Mouse (Mus musculus): Measurements from ENCODE around the gene Gm47996. TPM values are rescaled to one million over a fixed set of nuclear protein-coding genes. Genes with fewer than 3 reads are reported as not detected.
"Not testable (repeated sequence)": the region's sequence is repeated elsewhere in the genome, so short reads cannot be mapped to it uniquely, and the experiment has no call there.

Gene Gm47996
- total RNA-seq, 4 experiments from 2014 or later, result 0.36 TPM; not detected in 3

DNA sequence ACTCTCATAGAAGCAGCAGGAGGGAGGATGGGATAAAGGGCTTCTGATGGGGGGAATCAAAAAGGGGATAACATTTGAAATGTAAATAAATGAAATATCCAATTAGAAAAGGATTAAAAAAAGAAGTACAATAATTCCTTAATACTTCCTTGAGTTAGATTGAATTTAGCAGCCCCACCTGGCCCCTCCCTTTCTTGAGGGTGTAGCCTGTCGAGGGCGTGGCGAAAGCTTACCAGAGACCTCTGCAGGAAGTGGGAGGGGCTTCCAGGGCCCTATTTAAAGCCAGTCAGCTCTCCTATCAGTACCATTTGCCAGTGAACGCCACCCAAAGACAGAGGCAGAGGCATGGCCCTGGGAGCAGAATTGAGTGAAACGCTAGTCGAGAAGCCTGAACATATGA, 6.1 kb upstream of the Gm47996 start, which contains the start of gene 3110040M04Rik:
3110040M04Rik (plus strand) TSS at position 304 of the 400 bp plus-strand sequence.
- DNase-seq (ENCODE audit: low spot score in 2 of 2), result not testable (repeated sequence)

DNA sequence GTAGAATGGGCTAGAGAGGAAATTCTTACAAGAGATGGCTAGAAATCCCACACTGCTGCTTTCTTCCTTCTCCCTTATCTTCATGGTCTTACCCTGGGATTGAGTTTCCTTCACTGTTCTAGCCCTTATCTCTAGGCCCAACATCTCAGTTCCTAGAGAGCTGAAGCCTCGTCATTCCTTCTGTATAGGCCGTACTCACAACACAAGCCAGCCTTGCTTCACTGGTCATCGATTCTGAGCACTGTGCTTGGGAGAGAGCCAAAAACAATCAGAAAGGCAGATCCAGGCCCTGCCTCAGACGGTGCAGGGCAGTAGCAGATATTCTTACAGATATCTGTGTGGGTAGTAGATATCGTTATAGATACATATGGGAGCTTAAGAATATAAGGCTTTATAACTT, 1.4 kb upstream of the Gm47996 start:
- not testable (repeated sequence) for DNase-seq (ENCODE audit: low spot score in 2 of 2)

DNA sequence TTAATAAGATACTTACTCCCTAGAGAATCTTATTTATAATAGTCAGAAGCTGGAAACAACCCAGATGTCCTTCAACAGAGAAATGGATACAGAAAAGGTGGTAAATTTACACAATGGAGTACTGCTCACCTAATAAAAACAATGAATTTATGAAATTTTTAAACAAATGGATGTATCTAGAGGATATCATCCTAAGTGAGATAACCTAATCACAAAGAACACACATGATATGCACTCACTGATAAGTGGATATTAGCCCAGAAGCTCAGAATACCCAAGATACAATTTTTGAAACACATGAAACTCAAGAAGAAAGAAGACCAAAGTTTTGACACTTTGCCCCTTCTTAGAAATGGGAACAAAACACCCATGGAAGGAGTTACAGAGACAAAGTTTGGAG, 987 bp upstream of the Gm47996 start:
- DNase-seq (ENCODE audit: low spot score in 2 of 2), result not testable (repeated sequence)

DNA sequence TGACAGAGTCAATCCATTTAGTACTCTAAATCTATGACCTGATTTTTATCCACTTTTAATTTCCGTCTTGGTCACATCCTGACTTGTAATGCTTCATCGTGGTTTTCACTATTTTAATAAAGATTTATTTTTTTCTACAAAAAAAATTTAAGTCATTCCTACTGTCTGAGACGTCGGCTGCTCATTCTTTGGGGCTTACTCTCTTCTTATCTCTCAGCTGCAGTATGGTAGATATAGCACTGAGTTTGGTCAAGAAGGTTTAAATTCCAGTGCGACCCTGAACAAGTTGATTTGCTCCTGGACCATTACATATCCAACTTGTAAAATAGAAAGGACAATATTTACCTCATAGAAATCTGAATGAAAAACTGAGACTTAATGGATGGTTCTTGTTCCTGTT, 1.7 kb downstream of the Gm47996 start:
- DNase-seq (ENCODE audit: low spot score in 2 of 2), result not testable (repeated sequence)

DNA sequence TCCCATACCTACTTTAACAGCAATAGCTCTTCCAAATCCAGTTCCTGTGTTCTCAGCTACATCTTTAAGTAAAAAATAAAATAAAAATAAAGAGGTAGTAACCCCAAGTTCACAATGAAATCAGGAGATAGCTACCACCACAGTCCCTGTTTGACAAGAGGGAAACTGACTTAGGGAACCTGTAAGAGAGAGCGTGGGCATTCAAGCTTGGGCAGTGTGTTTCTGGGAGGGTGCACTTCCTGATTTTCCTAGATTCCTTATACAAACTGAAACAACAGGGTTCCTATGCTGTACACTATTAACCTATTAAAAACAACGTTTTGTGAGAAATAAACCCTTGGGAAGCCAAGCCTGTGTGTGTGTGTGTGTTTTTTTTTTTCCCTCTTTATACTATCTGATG, 4.9 kb downstream of the Gm47996 start:
- no peak for DNase-seq (ENCODE audit: low spot score in 2 of 2)

DNA sequence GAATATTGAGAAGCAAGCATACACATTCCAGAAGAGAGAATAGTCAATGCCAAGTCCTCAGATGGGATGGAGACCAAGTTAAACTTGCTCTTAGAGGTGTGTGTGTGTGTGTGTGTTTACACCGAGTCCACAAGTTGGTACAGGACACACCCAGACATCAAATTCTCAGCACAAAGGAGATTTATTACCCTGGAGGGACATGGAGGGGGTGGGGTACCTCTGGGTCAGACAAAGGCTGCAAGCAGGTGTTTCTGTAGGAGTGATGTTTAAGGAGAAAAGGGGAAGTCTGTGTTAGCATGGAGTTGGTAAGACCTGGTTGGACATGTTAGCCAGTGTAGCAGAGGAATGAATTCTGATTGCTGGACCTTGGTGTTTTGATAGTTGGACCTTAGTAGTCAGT, 6.1 kb downstream of the Gm47996 start:
- DNase-seq (ENCODE audit: low spot score in 2 of 2), result no peak

DNA sequence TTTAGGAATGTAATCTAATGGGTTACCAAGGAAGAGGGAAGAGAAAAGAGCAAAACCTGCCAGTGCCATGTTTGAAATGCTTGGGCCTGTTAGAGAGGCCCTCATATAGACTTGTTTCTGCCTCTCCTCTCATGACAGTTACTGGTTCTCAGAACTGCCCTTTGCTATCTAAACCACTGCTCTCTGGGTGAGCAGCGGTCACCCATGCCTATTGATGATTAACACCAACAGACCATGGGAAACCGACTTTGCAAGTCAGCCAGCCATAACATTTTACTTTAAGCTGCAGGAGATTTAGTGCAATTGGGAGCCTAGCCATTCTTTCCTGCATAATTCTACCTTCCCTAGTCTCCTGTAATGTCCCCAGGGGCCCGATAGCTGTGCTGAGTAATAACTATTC, 6.5 kb downstream of the Gm47996 start:
- no peak for DNase-seq (ENCODE audit: low spot score in 2 of 2)

DNA sequence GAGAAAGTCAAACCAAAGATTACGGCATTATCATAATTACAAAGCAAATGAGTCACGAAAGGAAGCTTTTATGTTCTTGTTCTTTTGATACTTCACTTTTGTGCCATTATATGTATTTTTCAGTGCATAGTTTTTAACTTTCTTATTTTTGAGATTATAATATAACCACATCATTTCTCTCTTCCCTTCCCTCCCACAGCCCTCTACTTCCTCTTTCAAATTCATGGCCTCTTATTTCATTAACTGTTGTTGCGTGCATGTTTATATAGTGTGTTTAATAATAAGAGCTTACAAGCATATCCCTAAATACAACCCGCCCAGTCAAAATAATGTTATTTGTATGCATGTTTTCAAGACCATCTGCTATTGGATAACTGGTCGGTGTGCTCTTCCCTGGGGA, 9.1 kb downstream of the Gm47996 start:
- no peak for DNase-seq (ENCODE audit: low spot score in 2 of 2)

DNA sequence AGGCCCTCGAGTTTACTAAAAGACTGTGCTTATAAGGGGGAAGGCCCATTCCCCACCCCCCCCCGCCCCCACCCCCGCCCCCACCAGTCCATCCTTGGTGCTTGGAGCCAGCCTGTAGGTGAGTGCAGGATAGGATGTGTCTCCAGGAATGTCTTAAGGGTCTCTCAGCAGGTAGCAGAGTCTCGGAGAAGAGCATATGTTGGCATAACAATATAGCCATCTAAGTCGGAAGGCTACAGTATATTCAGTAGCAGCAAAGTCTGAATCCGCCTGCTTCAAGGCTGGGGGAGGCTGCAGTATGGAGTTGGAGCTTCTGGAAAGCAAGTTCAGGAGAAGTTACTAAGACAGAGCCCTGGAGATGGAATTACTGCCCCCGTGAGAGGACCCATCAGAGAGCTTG, 10.2 kb downstream of the Gm47996 start:
- no peak for DNase-seq (ENCODE audit: low spot score in 2 of 2)

DNA sequence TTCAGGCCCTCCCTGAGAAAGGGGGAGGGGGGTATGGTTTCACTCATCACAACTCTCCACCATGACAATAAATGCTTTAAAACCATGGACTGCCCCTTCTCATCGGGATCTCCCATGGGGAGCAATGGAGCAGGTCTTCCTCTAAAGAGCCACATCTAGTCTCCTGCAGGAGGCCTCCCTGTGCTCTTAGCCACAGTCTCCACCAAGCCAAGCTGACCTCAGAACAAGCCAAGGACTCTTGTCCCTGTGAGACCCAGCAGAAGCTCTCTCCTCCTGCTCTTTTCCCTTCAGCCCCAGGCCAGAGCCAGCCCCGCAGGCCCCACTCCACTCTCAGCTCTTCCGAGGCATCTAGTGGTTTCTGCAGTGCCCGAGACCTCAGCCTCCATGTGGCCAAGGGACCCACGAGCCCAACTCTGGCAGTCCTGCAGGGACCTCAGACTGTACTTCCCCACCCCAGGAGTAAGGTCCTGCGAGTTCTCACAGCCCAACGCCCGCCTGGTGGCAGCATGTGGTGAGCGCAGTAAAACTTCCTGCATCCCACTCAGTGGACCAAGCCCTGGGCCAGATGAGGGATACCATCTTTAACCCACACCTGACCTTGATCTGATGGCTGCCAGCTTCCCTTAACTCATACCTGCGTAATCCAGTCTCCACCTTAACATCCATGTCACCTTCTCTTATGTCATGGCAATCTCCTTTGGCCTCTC, 12.8 kb downstream of the Gm47996 start:
- no peak for DNase-seq (ENCODE audit: low spot score in 2 of 2)

DNA sequence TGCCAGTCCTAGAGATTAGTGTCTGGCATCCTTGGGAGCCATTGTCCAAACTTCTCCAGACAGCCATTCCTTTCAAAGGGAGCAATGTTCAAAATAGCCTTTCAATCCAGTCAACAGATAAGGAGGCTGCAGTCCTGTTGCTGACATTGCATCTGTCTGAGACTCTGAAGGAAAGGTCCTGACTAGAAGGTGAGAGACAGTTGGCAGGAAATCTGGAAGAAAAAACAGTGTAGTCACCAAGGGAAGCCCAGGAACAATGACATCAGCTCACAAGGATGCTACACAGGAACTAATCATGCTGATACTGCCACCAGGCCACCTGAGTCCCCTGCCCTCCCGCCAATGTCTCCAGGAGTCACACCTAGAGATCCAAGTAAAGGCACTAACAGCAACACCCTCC, 13.4 kb downstream of the Gm47996 start:
- DNase-seq (ENCODE audit: low spot score in 2 of 2), result no peak

DNA sequence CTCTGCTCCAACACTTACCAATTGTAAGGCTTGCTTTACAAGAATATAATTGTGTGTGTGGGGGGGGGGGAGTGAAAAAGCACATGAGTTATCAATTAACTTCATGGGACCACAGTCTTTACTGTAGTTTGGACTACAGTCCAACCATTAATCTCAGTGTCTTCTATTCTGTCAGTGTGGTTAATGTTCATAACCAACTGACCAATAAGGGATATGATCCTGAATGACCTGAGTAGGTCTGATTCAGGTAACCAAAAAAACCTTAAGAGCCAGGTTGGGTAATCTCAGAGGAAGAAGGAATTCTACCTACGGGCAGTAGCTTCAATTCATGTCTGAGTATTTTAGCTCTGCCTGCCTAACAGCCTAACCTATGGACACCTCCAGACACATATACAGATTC, 14.6 kb downstream of the Gm47996 start:
- no peak for DNase-seq (ENCODE audit: low spot score in 2 of 2)

DNA sequence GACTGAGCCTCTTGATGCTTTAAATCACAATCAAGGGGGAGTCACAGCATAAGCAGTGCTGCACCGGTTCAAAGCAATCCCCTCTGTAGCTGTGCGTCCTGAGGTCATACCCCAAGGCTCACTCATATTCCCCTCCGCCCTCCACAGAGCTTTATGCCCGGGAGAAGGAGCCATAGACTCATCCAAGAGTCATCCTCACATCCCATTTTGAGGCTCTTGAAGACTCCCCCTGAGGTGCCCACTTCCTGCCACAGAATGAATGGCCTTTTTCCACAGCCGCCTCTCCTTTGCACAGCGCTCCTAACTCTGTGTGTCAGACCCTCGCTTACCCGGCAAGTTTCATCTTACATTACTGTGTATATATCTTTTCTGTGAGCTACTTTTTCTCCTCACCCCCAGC, 17.6 kb downstream of the Gm47996 start:
- no peak for DNase-seq (ENCODE audit: low spot score in 2 of 2)

DNA sequence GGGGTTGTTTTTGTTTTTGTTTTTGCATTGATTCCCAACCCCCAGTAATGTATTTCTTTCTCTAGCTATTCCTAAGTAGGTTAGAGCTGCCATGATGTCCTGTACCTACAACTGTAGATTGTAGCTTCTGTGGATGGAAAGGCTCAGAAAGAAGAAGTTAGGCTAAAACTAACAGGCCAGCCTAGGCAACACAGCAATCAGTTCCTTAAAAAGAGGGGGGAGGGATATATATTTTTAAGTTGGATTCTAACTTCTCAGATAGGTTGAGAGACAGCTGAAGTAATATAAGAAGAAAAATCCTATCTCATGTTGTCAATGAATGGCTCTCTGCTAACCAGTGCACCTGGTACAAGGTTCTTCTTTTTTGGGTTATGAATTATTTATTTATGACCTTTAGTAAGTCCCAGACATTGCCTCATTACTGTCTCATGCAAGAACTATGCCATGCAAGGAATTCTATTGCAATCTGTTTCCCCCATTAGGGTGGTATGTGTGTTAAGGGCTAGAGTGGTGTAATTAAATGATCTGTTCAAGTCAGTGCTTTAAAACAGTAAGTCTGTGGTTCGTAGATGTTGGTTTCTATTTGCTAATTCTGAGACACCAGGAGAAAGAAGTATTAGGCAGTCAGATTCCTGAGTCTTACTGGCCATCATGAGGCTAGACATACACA, 18.5 kb downstream of the Gm47996 start:
- DNase-seq (ENCODE audit: low spot score in 2 of 2), result no peak

DNA sequence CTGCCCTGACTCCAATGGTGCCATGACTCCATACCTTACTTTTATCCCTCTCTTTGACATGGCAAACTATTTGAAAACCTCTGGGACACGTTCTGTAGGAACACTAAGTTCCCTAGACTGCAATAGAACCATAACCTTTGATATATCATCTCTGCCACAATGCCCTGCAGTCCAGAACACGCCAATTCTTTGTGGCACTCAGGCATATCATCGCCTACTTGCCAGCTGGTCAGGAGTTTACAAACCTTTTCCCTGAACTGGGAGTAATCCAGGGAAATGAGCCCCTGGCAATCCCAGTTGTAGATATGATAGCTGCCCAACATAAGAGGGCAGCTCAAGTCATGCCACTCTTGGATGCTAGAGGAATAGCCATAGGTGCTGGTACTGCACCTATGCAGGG, 22.4 kb downstream of the Gm47996 start:
- DNase-seq (ENCODE audit: low spot score in 2 of 2), result no peak

DNA sequence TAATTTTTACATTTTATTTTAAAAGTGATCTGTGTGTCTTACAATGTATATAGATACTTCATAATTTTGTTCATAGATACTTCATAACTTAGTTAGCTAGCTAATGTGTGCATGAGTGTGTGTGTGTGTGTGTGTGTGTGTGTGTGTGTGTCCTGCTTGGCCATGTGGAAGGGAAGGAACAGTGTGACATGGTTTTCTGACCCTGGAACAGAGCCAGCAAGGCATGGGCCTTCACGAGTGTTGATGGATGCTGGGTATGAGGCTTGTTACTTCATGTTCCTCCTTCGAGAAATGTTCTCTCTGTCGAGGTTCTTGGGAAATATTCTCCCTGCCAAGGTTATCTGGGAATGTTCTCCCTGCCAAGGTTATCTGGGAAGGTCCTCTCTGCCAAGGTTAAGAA, 23.8 kb downstream of the Gm47996 start:
- no peak for DNase-seq (ENCODE audit: low spot score in 2 of 2)

DNA sequence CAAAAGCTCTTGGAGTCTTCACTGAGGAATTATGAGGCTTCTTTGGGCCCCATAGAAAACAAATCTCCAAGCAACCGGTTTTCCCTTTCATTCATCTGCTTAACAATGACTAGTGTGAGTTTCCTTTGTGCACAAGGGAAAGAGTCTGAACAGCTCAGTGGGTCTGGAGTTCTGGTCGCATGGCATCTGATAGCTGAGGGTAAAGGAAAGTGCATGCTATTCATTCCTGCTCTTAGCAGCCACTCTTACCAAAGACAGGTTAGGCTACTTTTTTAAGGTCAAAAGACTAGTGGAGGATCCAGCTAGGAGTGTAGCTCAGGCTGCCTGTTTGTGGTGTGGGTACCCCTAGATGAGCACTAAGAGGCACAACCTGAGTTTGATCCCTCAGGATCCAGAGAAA, 25.6 kb downstream of the Gm47996 start:
- no peak for DNase-seq (ENCODE audit: low spot score in 2 of 2)

DNA sequence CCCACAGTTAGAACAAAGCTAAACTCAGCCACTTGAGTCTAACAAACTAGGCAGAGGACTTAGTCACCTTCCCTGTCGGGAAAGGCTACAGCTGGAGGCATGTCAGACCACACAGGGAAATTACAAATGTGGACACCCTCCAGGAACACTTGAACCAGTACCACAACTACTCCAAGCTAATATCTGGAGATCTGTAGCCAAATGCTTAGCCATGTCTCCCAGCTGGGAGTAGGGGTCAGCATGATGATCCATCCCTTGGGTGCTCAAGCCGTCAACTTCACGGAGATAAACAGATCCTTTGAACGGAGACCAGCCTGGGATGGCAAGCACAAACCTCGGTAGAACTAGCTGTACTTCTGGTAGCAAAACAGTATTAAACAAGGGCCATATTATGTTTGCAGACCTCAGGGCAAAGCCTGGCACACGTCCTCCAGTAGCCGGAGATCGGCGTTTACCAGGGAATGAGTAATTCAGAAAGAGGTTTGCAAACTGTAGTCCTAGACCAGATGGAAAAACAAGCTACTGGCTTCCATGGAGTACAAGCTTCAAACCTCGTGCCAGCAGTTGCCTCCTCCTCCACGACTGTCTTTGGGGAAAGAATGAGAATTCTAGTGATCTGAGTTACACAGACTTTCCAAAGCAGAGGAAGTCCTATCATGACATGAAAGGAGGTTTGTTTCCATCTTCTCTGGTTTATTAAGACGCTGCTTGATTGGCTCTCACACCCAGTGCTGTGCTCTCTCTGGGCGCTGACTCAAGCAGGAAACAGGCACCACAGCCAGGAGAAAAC, 26.4 kb downstream of the Gm47996 start:
- peak; percentile 44 to 51 for DNase-seq (ENCODE audit: low spot score in 2 of 2)

DNA sequence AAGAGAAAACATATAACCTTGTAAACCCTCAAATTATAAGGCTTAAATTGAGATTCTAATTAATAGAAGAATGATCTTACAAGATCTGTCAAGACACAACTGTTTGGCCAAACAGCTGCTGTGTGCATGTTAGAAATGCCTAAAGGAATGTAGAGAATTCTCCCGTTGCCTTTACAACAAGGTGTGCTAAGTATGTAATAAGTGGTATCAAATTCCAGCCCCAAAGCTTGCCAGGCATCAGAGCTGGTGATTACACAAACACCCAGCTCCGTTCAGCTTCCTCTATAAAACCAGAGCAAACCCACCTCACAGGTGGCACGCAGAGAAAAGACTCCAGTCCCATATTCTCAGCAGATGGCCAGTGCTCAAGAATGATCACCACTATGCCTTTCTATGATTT, 27.8 kb downstream of the Gm47996 start:
- no peak for DNase-seq (ENCODE audit: low spot score in 2 of 2)

DNA sequence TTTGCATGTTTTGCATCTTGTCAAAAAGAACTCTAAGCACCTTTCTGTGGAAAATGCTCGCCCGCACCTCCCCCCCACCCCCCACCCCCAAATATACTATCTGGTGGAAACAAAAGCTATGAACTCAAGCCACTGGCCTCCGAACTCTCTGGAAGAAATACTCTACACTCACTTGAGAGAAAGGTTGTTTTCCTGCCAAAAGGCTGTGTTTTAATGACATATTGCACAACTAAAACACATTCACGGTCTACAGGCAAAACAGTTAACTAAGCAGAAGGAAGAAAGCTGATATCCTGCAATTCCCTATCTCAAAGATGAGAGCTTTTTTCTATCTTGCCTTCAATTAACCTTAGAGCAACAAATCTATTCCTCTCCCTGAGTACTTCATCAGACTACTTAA, 33.4 kb downstream of the Gm47996 start:
- no peak for DNase-seq (ENCODE audit: low spot score in 2 of 2)

DNA sequence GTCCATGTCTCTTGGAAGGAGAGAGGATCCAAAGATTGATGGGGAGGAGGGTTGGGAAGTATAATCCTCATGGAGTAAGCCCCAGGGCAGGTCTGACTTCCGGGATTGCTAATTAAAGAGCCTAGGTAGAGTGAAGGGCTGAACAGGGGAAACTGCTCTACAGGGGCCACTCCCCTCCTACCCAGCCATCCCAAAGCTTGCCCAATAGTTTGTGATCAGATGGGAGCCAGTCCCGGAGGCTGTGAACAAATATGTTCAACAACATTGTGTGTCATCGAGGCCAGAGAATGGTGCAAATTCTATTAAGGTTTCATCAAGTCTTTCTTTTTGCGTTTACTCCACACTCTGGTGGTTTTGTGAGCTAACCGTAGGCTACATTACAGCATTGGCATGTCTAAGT, 34.1 kb downstream of the Gm47996 start:
- no peak for DNase-seq (ENCODE audit: low spot score in 2 of 2)

DNA sequence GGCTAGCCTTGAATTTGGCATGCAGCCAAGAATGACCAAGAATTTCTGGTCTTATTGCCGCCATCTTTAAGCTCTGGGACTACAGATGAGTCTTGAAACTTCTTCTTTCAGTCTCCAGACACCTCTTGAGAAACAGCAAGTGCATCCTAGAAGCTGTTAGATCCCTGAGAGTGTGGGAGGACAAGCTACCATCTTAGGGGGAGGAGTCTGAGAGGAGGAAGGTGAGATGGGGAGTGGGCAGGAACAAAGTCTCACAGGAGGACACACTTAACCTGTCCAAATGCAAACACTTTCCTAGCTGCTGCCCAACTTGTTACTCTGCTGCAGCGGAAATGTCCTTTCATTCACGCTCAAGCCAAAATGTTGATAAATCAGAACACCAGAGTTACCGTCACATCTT, 34.8 kb downstream of the Gm47996 start:
- no peak for DNase-seq (ENCODE audit: low spot score in 2 of 2)
